Mouse (Mus musculus) liver, embryonic 14.5 days (tissue): Measurements from ENCODE around the gene Phactr1. TPM values are rescaled to one million over a fixed set of nuclear protein-coding genes. Genes with fewer than 3 reads are reported as not detected.

ENCODE experiments used
- ATAC-seq: fragments of 200-750 bp; cut with Nextera tagmentation; 2 replicates; pipeline ENCODE4 v1.8.0; 2017; ENCODE audit warnings: moderate number of reproducible peaks, mild to moderate bottlenecking, moderate library complexity; ENCODE audit not compliant: insufficient read depth
- DNase-seq, 3 experiments: peaks; one replicate each; pipeline ENCODE4 v3.0.0-alpha.2; 2012 to 2013; ENCODE audit warnings: low read depth in 3 of 3, low spot score in 3 of 3
- H3K27ac ChIP-seq: fragments of 300-500 bp; sonication (generic); 2 replicates; pipeline ENCODE4 v1.5.1; 2014; ENCODE audit warnings: moderate library complexity, mild to moderate bottlenecking, control low read depth, inconsistent platforms
- H3K27me3 ChIP-seq: fragments of 300-500 bp; sonication (generic); 2 replicates; pipeline ENCODE4 v1.6.1; 2014; ENCODE audit warnings: mild to moderate bottlenecking, low read length, moderate library complexity; ENCODE audit not compliant: control insufficient read depth, insufficient read depth
- H3K36me3 ChIP-seq: fragments of 300-500 bp; sonication (generic); replicated peaks from 2 replicates; pipeline ENCODE4 v1.6.1; 2014; ENCODE audit warnings: low read depth; ENCODE audit not compliant: control insufficient read depth, insufficient read depth
- H3K4me1 ChIP-seq, 2 experiments: fragments of 200-500 bp in 1 of 2; fragments of 300-500 bp in 1 of 2; sonication (generic) in 1 of 2; replicated peaks; 2 replicates each; pipeline ENCODE4 v1.6.1; 2012 to 2014; ENCODE audit warnings: antibody characterized with exemption in 1 of 2, inconsistent platforms in 1 of 2, low read length in 1 of 2; ENCODE audit not compliant: control insufficient read depth in 2 of 2, insufficient read depth in 2 of 2
- H3K4me2 ChIP-seq: fragments of 300-500 bp; sonication (generic); 2 replicates; pipeline ENCODE4 v1.6.1; 2014; ENCODE audit warnings: low read depth, mild to moderate bottlenecking, control low read depth, moderate library complexity
- H3K4me3 ChIP-seq, 2 experiments: fragments of 200-500 bp in 1 of 2; fragments of 300-500 bp in 1 of 2; sonication (generic) in 1 of 2; 2 replicates each; pipeline ENCODE4 v1.5.1; 2012 to 2014; ENCODE audit warnings: low read depth in 2 of 2, low read length in 2 of 2, mild to moderate bottlenecking in 2 of 2, control low read depth in 1 of 2, inconsistent platforms in 1 of 2, moderate library complexity in 1 of 2; ENCODE audit not compliant: insufficient read depth in 1 of 2
- H3K9ac ChIP-seq: fragments of 300-500 bp; sonication (generic); replicated peaks from 2 replicates; pipeline ENCODE4 v1.6.1; 2014; ENCODE audit warnings: mild to moderate bottlenecking, control low read depth, moderate library complexity
- H3K9me3 ChIP-seq: fragments of 300-500 bp; sonication (generic); 2 replicates; pipeline ENCODE4 v1.6.1; 2016; ENCODE audit warnings: low read length, mixed read lengths; ENCODE audit not compliant: control insufficient read depth
- CTCF ChIP-seq: IDR thresholded peaks from 2 replicates; pipeline ENCODE4 v1.5.1; 2016; ENCODE audit warnings: antibody characterized with exemption, low read depth, control low read depth
- EP300 ChIP-seq: IDR thresholded peaks from 2 replicates; pipeline ENCODE4 v1.6.1; 2016; ENCODE audit warnings: antibody characterized with exemption, low read depth
- WGBS: fragments of 180-500 bp; shearing (Covaris S2); extraction: QIAGEN DNeasy Blood & Tissue Kit; methylation state at CpG from one replicate; pipeline ENCODE4 v1.1.7; 2014; ENCODE audit not compliant: insufficient replicate concordance; 5-methylcytosine and 5-hydroxymethylcytosine counted together
- polyA plus RNA-seq, 2 experiments: library from polyadenylated mRNA; depleted of rRNA in 1 of 2; stranded (reverse) in 1 of 2; unstranded in 1 of 2; fragments of >200 nt; fragmentation: Nextera tagmentation in 1 of 2; extraction: Ambion mirVana in 1 of 2; gene quantifications; 2 replicates each; pipeline versions ENCODE4 v1.2.1 to v1.2.3; 2012 to 2014

The Phactr1 gene
- polyA plus RNA-seq, 2 experiments, result 0.15 to 0.21 TPM

DNA sequence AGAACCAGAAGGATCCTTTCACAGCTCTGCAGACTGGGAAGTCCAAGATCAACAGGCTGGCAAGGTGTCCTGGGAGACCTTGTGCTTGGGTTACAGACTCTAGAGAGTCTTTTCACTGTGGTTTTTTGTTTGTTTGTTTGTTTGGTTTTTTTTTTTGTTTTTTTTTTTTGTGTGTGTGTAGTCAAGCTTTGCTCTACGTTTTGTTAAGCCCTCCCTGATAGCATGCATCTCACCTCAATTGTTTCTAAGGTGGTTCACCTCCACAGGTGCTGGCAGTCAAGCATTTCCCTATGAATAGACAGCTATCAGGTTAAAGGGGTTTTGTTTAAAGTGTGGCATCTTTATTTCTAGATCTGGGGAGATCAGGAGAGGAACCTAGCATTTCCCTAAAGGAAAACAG lies 191.7 kb downstream of the Phactr1 start:
- Histone ChIP-seq H3K9ac (no peak overlapping the region), H3K4me3 (no peak overlapping the region), H3K36me3 (no peaks in the 10 kb centered on the region), H3K27ac (no peak overlapping the region), H3K9me3 (no peaks in the 10 kb centered on the region), H3K27me3 (no peaks in the 10 kb centered on the region), H3K4me1 (no peaks in the 10 kb centered on the region), H3K4me2 (no peak overlapping the region)
- TF ChIP-seq CTCF (no peak), EP300 (no peak)
- ATAC-seq, result no peak
- DNase-seq, result no peak
- WGBS, result 30% methylated on average over 1 of the region's 1 CpGs

DNA sequence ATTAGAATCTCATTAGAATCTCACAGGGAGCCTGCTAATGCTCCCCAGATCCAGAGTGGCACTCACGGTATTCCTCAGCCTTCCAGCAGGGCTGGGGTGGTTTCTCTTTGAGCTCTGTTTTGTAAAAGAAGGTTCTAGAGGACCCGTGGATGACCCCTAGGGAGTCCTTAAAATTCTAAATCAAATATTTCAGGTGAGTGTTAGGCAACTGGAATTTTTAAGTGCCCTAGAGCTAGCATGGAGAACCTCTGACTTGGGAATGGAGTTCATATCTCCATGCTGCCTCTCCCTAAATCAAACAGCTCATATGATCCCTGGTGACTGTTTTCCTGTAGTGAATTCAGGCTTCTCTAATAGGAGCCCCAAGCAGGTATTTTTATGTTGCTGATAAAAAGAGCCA lies 197.9 kb downstream of the Phactr1 start:
- Histone ChIP-seq H3K9me3 (no peaks in the 10 kb centered on the region), H3K9ac (no peak overlapping the region), H3K4me3 (no peak overlapping the region), H3K27me3 (no peaks in the 10 kb centered on the region), H3K4me1 (no peaks in the 10 kb centered on the region), H3K4me2 (no peak overlapping the region), H3K27ac (no peak overlapping the region), H3K36me3 (no peaks in the 10 kb centered on the region)
- 36% methylated on average over 2 of the region's 2 CpGs for WGBS
- TF ChIP-seq CTCF, result no peak
- TF ChIP-seq EP300, result no peak
- ATAC-seq (no peak), DNase-seq (no peak)

DNA sequence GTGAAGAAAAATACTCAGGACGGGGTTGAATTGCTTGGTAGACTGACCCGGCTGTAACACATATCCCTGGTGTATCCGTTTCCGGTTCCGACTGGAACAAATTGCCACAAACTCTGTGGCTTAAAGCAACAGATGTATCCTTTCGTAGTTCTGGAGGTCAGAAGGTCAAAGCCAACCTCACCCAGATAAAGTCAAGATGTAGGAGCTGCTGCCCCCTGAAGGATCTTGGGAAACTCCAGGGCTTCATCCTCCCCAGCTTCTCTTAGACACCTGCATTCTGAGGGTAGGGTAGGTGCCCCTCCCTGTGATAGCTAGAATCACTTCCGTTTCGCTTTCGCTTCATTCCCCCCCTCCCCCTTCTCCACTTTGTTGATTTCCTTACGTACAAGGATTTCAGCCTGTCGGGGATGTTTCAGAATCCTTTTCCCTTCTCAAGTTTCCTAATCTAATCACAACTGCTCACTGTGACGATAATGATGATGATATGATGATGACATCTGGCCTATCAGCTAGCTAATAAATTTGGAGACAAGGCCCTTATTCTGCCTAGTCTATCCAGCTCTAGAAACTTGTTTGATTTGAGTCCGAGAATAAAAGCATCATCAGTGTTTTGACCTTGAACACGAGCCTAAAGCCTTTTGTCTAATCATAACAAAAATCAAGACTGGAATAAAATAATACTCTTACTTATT lies 203.8 kb downstream of the Phactr1 start:
- ATAC-seq, result no peak
- WGBS, result 45% methylated on average over 14 of the region's 14 CpGs

DNA sequence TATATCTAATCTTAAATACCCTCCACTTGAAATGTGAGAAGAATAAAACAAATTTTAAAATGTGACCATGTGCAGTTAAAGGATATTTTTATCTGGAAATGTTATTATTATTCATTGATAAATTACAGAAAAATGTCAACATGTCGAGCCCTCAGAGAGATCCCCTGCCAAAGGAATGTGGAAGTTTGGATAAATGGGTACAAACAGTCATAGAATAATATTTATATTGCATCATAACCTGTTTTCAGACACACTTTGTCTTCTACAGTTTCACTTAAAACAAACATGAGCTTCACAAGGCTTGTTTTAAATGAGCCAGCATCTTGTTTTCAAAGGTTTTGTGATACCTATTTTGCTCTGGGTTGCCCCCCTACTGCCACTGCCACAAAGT lies 204.3 kb downstream of the Phactr1 start:
- Histone ChIP-seq H3K9ac (no peak overlapping the region), H3K36me3 (no peaks in the 10 kb centered on the region), H3K9me3 (no peaks in the 10 kb centered on the region), H3K27ac (no peak overlapping the region), H3K4me3 (no peak overlapping the region), H3K27me3 (no peaks in the 10 kb centered on the region), H3K4me2 (no peak overlapping the region), H3K4me1 (no peaks in the 10 kb centered on the region)
- WGBS, result 33% methylated on average over 1 of the region's 1 CpGs
- DNase-seq (no peak), ATAC-seq (no peak)
- TF ChIP-seq CTCF (no peak), EP300 (no peak)

More for the DNA sequence above, 203.8 kb downstream of the Phactr1 start:
- Histone ChIP-seq H3K4me2 (no peak overlapping the region), H3K36me3 (no peaks in the 10 kb centered on the region), H3K27me3 (no peaks in the 10 kb centered on the region), H3K4me1 (no peaks in the 10 kb centered on the region), H3K9me3 (no peaks in the 10 kb centered on the region), H3K27ac (no peak overlapping the region), H3K4me3 (no peak overlapping the region), H3K9ac (no peak overlapping the region)
- TF ChIP-seq CTCF (no peak), EP300 (no peak)
- DNase-seq, result no peak

DNA sequence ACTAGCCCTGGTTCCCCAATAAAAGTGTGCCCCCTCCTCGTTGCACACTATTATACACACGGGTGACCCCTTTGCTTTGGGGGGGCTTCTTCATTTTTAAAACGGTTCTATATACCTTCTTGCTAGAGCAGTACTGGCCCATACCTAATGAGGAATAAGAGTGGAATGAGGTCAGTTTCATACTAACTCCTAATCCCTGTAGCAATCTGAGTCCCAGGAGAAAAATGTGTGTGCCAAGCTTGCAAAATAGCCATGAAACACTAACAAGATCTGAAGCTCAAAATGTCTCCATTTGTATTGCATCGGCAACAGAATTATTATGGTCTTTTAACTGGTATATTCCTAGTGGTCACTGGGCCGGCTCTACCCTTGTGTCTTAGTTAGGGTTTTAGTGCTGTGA lies 207.3 kb downstream of the Phactr1 start:
- TF ChIP-seq EP300, result no peak
- Histone ChIP-seq H3K4me2 (no peak overlapping the region), H3K9me3 (no peaks in the 10 kb centered on the region), H3K4me1 (no peaks in the 10 kb centered on the region), H3K27ac (no peak overlapping the region), H3K36me3 (no peaks in the 10 kb centered on the region), H3K9ac (no peak overlapping the region), H3K27me3 (no peaks in the 10 kb centered on the region), H3K4me3 (no peak overlapping the region)
- ATAC-seq (no peak), DNase-seq (no peak)
- WGBS, result 64% methylated on average over 5 of the region's 5 CpGs
